Mouse (Mus musculus) kidney, embryonic 15.5 days (tissue): ENCODE results near the gene Terf2ip. TPM values are rescaled to one million over a fixed set of nuclear protein-coding genes. Genes with fewer than 3 reads are reported as not detected.

Experiments used
- polyA plus RNA-seq: library from polyadenylated mRNA; unstranded; fragments of >200 nt; fragmentation: Nextera tagmentation; extraction: Ambion mirVana; gene quantifications from 2 replicates; pipeline ENCODE4 v1.2.1, GENCODE M21; 2015

Terf2ip gene
- polyA plus RNA-seq, 1 experiment from 2014 or later = 27.6 TPM

Other genes starting within 250 kb of the Terf2ip start
- 226 and 233 TPM in 2 replicates for gene Cfdp1, start 157.1 kb upstream of the Terf2ip start, polyA plus RNA-seq
- 13.0 and 13.4 TPM in 2 replicates for gene Tmem170, start 134.6 kb upstream of the Terf2ip start, polyA plus RNA-seq
- 0.96 and 1.1 TPM in 2 replicates for gene Chst5, start 101.0 kb upstream of the Terf2ip start, polyA plus RNA-seq
- gene Tmem231, start 77.5 kb upstream of the Terf2ip start, polyA plus RNA-seq = 21.1 and 21.5 TPM in 2 replicates
- 194 and 198 TPM in 2 replicates for gene Gabarapl2, start 70.7 kb upstream of the Terf2ip start, polyA plus RNA-seq
- 11.2 and 12.1 TPM in 2 replicates for gene Adat1, start 19.1 kb upstream of the Terf2ip start, polyA plus RNA-seq
- gene Kars, start 75 bp upstream of the Terf2ip start, polyA plus RNA-seq = 209 and 219 TPM in 2 replicates
- 0.12 and 0.73 TPM in 2 replicates for gene Gm6793, start 3.6 kb downstream of the Terf2ip start, polyA plus RNA-seq